Mouse (Mus musculus): Measurements from ENCODE around the gene Smpd3. TPM values are rescaled to one million over a fixed set of nuclear protein-coding genes. Genes with fewer than 3 reads are reported as not detected.

The Smpd3 gene
- polyA plus RNA-seq, 2 experiments from 2014 or later, result not detected

DNA sequence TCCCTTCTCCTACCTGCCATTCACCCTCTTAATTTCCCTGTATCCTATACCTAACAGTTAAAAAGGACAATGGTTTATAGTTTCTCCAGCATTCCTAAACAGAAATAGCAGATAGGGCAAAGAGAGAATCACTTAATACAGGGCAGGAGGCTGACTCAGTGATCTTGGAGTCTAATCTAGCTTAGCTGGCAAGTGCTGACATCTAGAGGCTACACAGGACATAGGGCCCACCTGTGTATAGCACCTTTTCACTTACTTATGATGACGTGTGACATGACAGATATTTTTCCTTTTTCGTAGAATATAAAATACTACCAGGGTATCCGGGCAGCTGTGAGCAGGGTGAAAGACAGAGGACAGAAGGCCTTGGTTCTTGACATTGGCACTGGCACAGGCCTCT is 118.2 kb downstream of the Smpd3 start:
- ATAC-seq, result no peak

DNA sequence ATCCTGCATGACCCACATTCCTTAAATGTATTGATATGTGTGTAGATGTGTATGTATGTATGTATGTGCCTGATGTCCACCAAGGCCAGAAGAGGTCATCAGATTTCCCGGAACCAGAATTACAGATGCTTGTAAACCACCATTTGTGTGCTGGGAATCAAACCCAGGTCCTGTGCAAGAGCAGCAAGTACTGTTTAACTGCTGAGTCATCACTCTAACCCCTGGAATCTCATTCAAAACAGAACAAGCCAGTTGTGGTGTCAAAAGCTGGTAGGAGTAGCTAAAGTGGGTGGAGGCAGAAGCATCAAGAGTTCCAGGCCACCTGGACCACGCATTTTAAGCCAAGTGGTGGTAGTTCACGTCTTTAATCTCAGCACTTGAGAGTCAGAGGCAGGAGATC is 123.8 kb downstream of the Smpd3 start:
- no peak for ATAC-seq

DNA sequence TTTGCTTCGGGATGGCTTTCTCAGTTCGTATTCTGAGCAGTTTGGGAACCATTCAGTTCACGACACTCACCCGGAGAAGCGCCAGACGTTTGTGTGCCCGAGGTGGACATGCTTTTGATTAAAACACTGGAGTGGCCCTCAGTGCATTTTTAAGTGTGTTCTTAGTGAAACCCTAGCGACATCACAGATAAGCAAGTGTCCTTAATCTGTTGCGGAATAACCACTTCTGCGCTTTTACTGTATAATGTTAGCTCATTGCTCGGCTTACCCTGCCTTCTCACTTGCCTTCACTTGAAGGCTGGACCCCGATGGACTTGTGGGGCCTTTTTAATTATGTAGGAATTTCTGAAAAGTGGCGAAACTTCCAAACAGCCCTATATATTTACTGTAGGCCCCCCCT is 126.4 kb downstream of the Smpd3 start:
- no peak for ATAC-seq

DNA sequence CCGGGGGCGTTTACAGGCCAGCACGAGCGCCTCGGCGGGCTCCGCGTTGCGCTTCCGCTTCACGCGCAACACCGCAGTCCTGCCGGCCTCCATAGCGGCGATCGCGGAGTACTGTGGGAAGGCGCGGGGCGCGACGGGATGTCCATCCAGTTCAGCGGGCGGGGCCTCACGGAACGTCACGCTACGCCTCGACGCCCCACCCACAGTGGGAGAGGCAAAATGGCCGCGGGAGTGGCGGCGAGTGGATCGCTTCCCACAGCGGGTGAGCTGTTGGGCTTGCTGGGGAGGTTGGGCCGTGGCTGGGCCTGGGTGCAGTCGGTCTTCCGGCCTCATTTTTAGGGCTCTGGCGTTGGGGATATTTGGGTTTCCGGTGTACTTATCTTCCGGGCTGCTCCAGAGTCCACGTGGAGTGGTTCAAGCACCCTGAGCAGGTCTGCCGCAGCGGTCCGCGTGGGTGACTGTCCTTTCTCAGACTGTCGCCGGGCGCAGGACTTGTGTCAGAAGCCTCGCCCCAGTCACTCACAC is 126.9 kb downstream of the Smpd3 start, which contains the start of the genes Slc7a6os and Prmt7:
Gene Slc7a6os, minus strand, starts transcription at position 115 of the 525 bp plus-strand sequence.
Gene Prmt7, plus strand, starts transcription at position 116 of the 525 bp plus-strand sequence.
- peak; percentile 90 for ATAC-seq

DNA sequence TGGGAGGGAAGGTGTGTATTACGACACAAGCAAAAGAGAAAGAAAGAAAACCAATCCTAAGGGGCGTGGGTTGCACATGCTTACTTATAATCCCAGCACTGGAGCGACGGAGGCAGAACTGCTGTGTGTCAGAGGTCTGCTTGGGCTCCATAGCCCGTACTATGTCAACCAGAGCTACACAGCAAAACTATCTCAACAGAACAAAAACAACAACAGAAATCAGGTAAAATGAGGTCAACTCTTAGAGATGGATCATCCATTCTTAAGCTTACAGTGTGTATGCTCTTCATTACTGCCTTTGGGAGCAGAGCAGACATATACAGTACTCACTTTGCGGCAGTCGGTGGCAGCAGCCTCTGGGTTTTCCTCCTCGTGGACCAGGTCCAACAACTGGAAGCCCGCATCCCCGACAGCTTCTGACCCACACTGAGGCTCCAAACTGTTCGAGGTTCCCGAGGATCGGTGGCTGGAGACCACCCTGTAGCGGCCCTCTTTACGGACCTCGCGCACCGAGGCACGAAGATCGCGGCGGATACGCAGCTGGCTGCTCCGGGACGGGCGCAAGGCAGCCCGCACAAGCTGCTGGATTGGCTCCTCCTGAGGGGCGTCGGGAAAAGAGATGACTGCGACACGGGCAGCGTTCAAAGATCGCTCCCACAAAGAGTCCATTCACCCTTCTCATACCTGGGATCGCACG is 127.6 kb downstream of the Smpd3 start:
- ATAC-seq, result peak; percentile 17

Other genes starting within 250 kb of the Smpd3 start
- under 1 TPM in 1 of 2 experiments, not detected in 1; 0.20 TPM for gene Esrp2, start 201.0 kb downstream of the Smpd3 start, polyA plus RNA-seq (2017; shearing (Covaris generic))
- gene Pla2g15, start 187.6 kb downstream of the Smpd3 start, polyA plus RNA-seq (2017; shearing (Covaris generic)), result 1 to 10 TPM; 1.9 to 4.0 TPM
- gene Slc7a6, start 169.1 kb downstream of the Smpd3 start, polyA plus RNA-seq (2017; shearing (Covaris generic)), result 10 to 100 TPM; 26.2 to 33.6 TPM
- gene Slc7a6os, start 127.1 kb downstream of the Smpd3 start, polyA plus RNA-seq (2017; shearing (Covaris generic)), result 10 to 100 TPM; 20.6 to 22.5 TPM
- 10 to 100 TPM; 19.5 to 31.6 TPM for gene Prmt7, start 127.1 kb downstream of the Smpd3 start, polyA plus RNA-seq (2017; shearing (Covaris generic))
- 1 to 10 TPM; 2.0 to 3.0 TPM for gene Zfp90, start 77.3 kb upstream of the Smpd3 start, polyA plus RNA-seq (2017; shearing (Covaris generic))
- gene 6030452D12Rik, start 162.5 kb upstream of the Smpd3 start, polyA plus RNA-seq (2017; shearing (Covaris generic)), result not detected
- gene Cdh3, start 172.9 kb upstream of the Smpd3 start, polyA plus RNA-seq (2017; shearing (Covaris generic)), result not detected
- gene Gm10073, start 235.5 kb upstream of the Smpd3 start, polyA plus RNA-seq (2017; shearing (Covaris generic)), result 100 to 1,000 TPM in 1 of 2 experiments, 10 to 100 TPM in 1; 85.5 to 100 TPM

Measured in activated CD4-positive, CD25-positive, alpha-beta regulatory T cell, adult 4 months (primary cell).